Mouse (Mus musculus) CH12.LX (cell line): ENCODE measurements around the gene Anxa1. TPM values are rescaled to one million over a fixed set of nuclear protein-coding genes. Genes with fewer than 3 reads are reported as not detected.

Experiments used
- DNase-seq: peaks from one replicate; pipeline ENCODE4 v3.0.0-alpha.2; 2013; ENCODE audit errors: extremely low read depth
- H3K27ac ChIP-seq: 2 replicates; pipeline ENCODE4 v1.5.1; 2012; ENCODE audit warnings: low read depth, mild to moderate bottlenecking, control low read depth, moderate library complexity; ENCODE audit not compliant: insufficient read depth
- H3K27me3 ChIP-seq: replicated peaks from 2 replicates; pipeline ENCODE3; 2012; ENCODE audit warnings: inconsistent platforms
- H3K36me3 ChIP-seq, 2 experiments: replicated peaks in 1 of 2; 2 replicates each; pipeline versions ENCODE3 to v1.6.1; 2012; ENCODE audit warnings: inconsistent platforms in 1 of 2, low read length in 1 of 2, mild to moderate bottlenecking in 1 of 2, mixed read lengths in 1 of 2, moderate library complexity in 1 of 2; ENCODE audit not compliant: control insufficient read depth in 1 of 2, insufficient read depth in 1 of 2
- H3K4me1 ChIP-seq, 2 experiments: 2 replicates each; pipeline ENCODE4 v1.6.1; 2012; ENCODE audit warnings: inconsistent platforms in 1 of 2, moderate library complexity in 1 of 2; ENCODE audit not compliant: insufficient read depth in 2 of 2, control insufficient read depth in 1 of 2
- H3K4me2 ChIP-seq: 2 replicates; pipeline ENCODE4 v1.6.1; 2012; ENCODE audit warnings: low read depth, mild to moderate bottlenecking, control low read depth; ENCODE audit not compliant: poor library complexity, insufficient read depth, severe bottlenecking
- H3K4me3 ChIP-seq, 3 experiments: fragments of 150-350 bp in 1 of 3; sonication (generic) in 1 of 3; replicated peaks in 1 of 3; 2 replicates each; pipeline versions ENCODE3 to v1.5.1; 2011 to 2012; ENCODE audit warnings: low read depth in 2 of 3, low read length in 2 of 3, mild to moderate bottlenecking in 2 of 3, moderate library complexity in 2 of 3, control low read depth in 1 of 3, improper control_type of control experiment in 1 of 3, inconsistent platforms in 1 of 3, mixed read lengths in 1 of 3; ENCODE audit not compliant: poor library complexity in 1 of 3
- H3K79me2 ChIP-seq: replicated peaks from 2 replicates; pipeline ENCODE4 v1.6.1; 2012; ENCODE audit warnings: mild to moderate bottlenecking, moderate library complexity; ENCODE audit not compliant: control insufficient read depth, poor library complexity, insufficient read depth, severe bottlenecking; ENCODE audit errors: extremely low read depth
- H3K9ac ChIP-seq: 2 replicates; pipeline ENCODE4 v1.6.1; 2012; ENCODE audit warnings: low read depth, mild to moderate bottlenecking, control low read depth, moderate library complexity; ENCODE audit not compliant: insufficient read depth
- H3K9me3 ChIP-seq: replicated peaks from 2 replicates; pipeline ENCODE3; 2012; ENCODE audit warnings: low read length, inconsistent platforms, mixed read lengths
- BHLHE40 ChIP-seq: IDR thresholded peaks from 2 replicates; pipeline ENCODE4 v1.6.1; 2011; ENCODE audit warnings: mild to moderate bottlenecking, low read depth, low read length, improper control_type of control experiment
- CHD1 ChIP-seq: IDR thresholded peaks from 2 replicates; pipeline ENCODE4 v1.6.1; 2012; ENCODE audit warnings: low read depth, low read length, improper control_type of control experiment, inconsistent platforms
- CHD2 ChIP-seq: IDR thresholded peaks from 2 replicates; pipeline ENCODE4 v1.6.1; 2011; ENCODE audit warnings: low read length, improper control_type of control experiment
- CTCF ChIP-seq, 2 experiments: IDR thresholded peaks in 1 of 2; conservative IDR thresholded peaks in 1 of 2; 2 replicates each; pipeline ENCODE4 v1.5.1; 2011 to 2012; ENCODE audit warnings: low read depth in 2 of 2, low read length in 2 of 2, improper control_type of control experiment in 1 of 2, inconsistent platforms in 1 of 2, mild to moderate bottlenecking in 1 of 2, moderate library complexity in 1 of 2
- ELF1 ChIP-seq: IDR thresholded peaks from 2 replicates; pipeline ENCODE4 v1.6.1; 2014; ENCODE audit warnings: low read depth, mild to moderate bottlenecking, inconsistent platforms, low read length, improper control_type of control experiment
- ETS1 ChIP-seq: conservative IDR thresholded peaks from 2 replicates; pipeline ENCODE4 v1.6.1; 2012; ENCODE audit warnings: low read depth, mild to moderate bottlenecking, inconsistent platforms, low read length, improper control_type of control experiment, moderate library complexity
- GABPA ChIP-seq: IDR thresholded peaks from 2 replicates; pipeline ENCODE4 v1.6.1; 2012; ENCODE audit warnings: low read depth, low read length, improper control_type of control experiment, inconsistent platforms; ENCODE audit not compliant: insufficient replicate concordance
- HCFC1 ChIP-seq: IDR thresholded peaks from 2 replicates; pipeline ENCODE4 v1.6.1; 2012; ENCODE audit warnings: low read depth, mild to moderate bottlenecking, inconsistent platforms, low read length, improper control_type of control experiment
- IRF4 ChIP-seq: IDR thresholded peaks from 2 replicates; pipeline ENCODE4 v1.6.1; 2014; ENCODE audit warnings: low read depth, mild to moderate bottlenecking, inconsistent platforms, low read length, improper control_type of control experiment
- JUN ChIP-seq: IDR thresholded peaks from 2 replicates; pipeline ENCODE4 v1.6.1; 2011; ENCODE audit warnings: low read depth, mild to moderate bottlenecking, low read length, improper control_type of control experiment, moderate library complexity; ENCODE audit not compliant: insufficient read depth
- JUND ChIP-seq: conservative IDR thresholded peaks from 2 replicates; pipeline ENCODE4 v1.6.1; 2011; ENCODE audit warnings: low read depth, low read length, improper control_type of control experiment
- KAT2A ChIP-seq: IDR thresholded peaks from 2 replicates; pipeline ENCODE4 v1.6.1; 2012; ENCODE audit warnings: low read length, improper control_type of control experiment, inconsistent platforms; ENCODE audit not compliant: insufficient replicate concordance
- MAFK ChIP-seq: IDR thresholded peaks from 2 replicates; pipeline ENCODE4 v1.6.1; 2011; ENCODE audit warnings: low read length, improper control_type of control experiment; ENCODE audit not compliant: insufficient replicate concordance
- MEF2A ChIP-seq: IDR thresholded peaks from 2 replicates; pipeline ENCODE4 v1.6.1; 2014; ENCODE audit warnings: low read depth, mild to moderate bottlenecking, inconsistent platforms, low read length, improper control_type of control experiment, borderline replicate concordance
- MYC ChIP-seq: IDR thresholded peaks from 2 replicates; pipeline ENCODE4 v1.6.1; 2011; ENCODE audit warnings: low read depth, mild to moderate bottlenecking, improper control_type of control experiment, low read length
- NELFE ChIP-seq: IDR thresholded peaks from 2 replicates; pipeline ENCODE4 v1.6.1; 2011; ENCODE audit warnings: low read depth, low read length, improper control_type of control experiment
- NRF1 ChIP-seq: IDR thresholded peaks from 2 replicates; pipeline ENCODE4 v1.6.1; 2014; ENCODE audit warnings: low read depth, mild to moderate bottlenecking, inconsistent platforms, low read length, improper control_type of control experiment, moderate library complexity
- PAX5 ChIP-seq: IDR thresholded peaks from 2 replicates; pipeline ENCODE4 v1.6.1; 2012; ENCODE audit warnings: low read length, inconsistent platforms, mixed read lengths
- POLR2A ChIP-seq: IDR thresholded peaks from 2 replicates; pipeline ENCODE4 v1.6.1; 2011; ENCODE audit warnings: low read depth, mild to moderate bottlenecking, improper control_type of control experiment, low read length
- POLR2AphosphoS2 ChIP-seq: IDR thresholded peaks from 2 replicates; pipeline ENCODE4 v1.6.1; 2011; ENCODE audit warnings: low read depth, low read length, improper control_type of control experiment
- RAD21 ChIP-seq: IDR thresholded peaks from 2 replicates; pipeline ENCODE4 v1.6.1; 2011; ENCODE audit warnings: low read depth, mild to moderate bottlenecking, low read length, improper control_type of control experiment, moderate library complexity
- RCOR1 ChIP-seq: conservative IDR thresholded peaks from 2 replicates; pipeline ENCODE4 v1.6.1; 2012; ENCODE audit warnings: low read depth, mild to moderate bottlenecking, inconsistent platforms, low read length, improper control_type of control experiment
- SIN3A ChIP-seq: IDR thresholded peaks from 2 replicates; pipeline ENCODE4 v1.6.1; 2012; ENCODE audit warnings: low read length, improper control_type of control experiment, inconsistent platforms
- SMC3 ChIP-seq: IDR thresholded peaks from 2 replicates; pipeline ENCODE4 v1.6.1; 2011; ENCODE audit warnings: low read depth, low read length, improper control_type of control experiment
- TCF12 ChIP-seq: IDR thresholded peaks from 2 replicates; pipeline ENCODE4 v1.6.1; 2014; ENCODE audit warnings: low read depth, mild to moderate bottlenecking, inconsistent platforms, low read length, improper control_type of control experiment
- UBTF ChIP-seq: IDR thresholded peaks from 2 replicates; pipeline ENCODE4 v1.6.1; 2012; ENCODE audit warnings: low read depth, mild to moderate bottlenecking, inconsistent platforms, low read length, improper control_type of control experiment, moderate library complexity
- ZMIZ1 ChIP-seq: IDR thresholded peaks from 2 replicates; pipeline ENCODE4 v1.6.1; 2012; ENCODE audit warnings: low read depth, mild to moderate bottlenecking, inconsistent platforms, low read length, improper control_type of control experiment
- dilution Hi-C: fragments of 300-500 bp; cut with MboI; formaldehyde crosslinking; loops from 2 replicates; pipeline ENCODE4 v1.14.3; 2020; ENCODE audit warnings: low sequenced_read_pairs; ENCODE audit not compliant: extremely low pct_unique_long_range_greater_than_20kb, extremely low pct_ligation_motif_present
- in situ Hi-C: fragments of 300-500 bp; cut with MboI; formaldehyde crosslinking; loops from 3 replicates; pipeline ENCODE4 v1.14.3; 2019; ENCODE audit warnings: low sequenced_read_pairs, low pct_ligation_motif_present, low pct_unique_long_range_greater_than_20kb, mixed read lengths
- polyA plus RNA-seq: library from polyadenylated mRNA; unstranded; fragments of >175 nt; gene quantifications from 2 replicates; pipeline ENCODE4 v1.2.1, GENCODE M21; 2012; ENCODE audit warnings: low read depth; ENCODE audit not compliant: insufficient read length
- total RNA-seq, 2 experiments: library from RNA; depleted of rRNA; stranded (reverse); fragments of 300-350 nt in 1 of 2; fragments of >200 nt in 1 of 2; gene quantifications; 2 replicates each; pipeline ENCODE4 v1.2.3; 2012 to 2014

Gene Anxa1
- total and polyA plus RNA-seq, 3 experiments, result 3.9 to 24.9 (median 13.2) TPM

GRCm38 (mm10) chr19:20370175-20370574 is 20.6 kb downstream of the Anxa1 start:
- Histone ChIP-seq H3K4me2 (no peak overlapping the region), H3K4me1 (no peaks in the 10 kb centered on the region), H3K79me2 (no peaks in the 10 kb centered on the region), H3K27me3 (no peaks in the 10 kb centered on the region), H3K27ac (no peak overlapping the region), H3K36me3 (no peaks in the 10 kb centered on the region), H3K9me3 (no peaks in the 10 kb centered on the region), H3K9ac (no peak overlapping the region), H3K4me3 (no peak overlapping the region)
- in situ Hi-C loops (loop anchor here (25.0 kb wide), 1 partner anchor 367 kb away; the partner anchor contains the start of gene Aldh1a7), dilution Hi-C loops (no loop called here)
- DNase-seq, result no peak
- TF ChIP-seq KAT2A (no peak), HCFC1 (no peak), NRF1 (no peak), RCOR1 (no peak), BHLHE40 (no peak), JUN (no peak), UBTF (no peak), GABPA (no peak), ZMIZ1 (no peak), POLR2AphosphoS2 (no peak), PAX5 (no peak), MAFK (no peak), JUND (no peak), NELFE (no peak), SIN3A (no peak), CTCF (conservative IDR thresholded peaks at IDR 0.05 in 1 of 2, IDR thresholded peaks at IDR 0.05 in 1 of 2; ENCODE audit: low read depth in 2 of 2, low read length in 2 of 2) (no peak), IRF4 (no peak), MEF2A (no peak)
- TF ChIP-seq, all 38 proteins: peak for 0

- TF ChIP-seq RAD21, result no peak
- TF ChIP-seq RCOR1, result no peak
- no peak for TF ChIP-seq HCFC1
- no peak for TF ChIP-seq UBTF
- TF ChIP-seq PAX5, result no peak
- TF ChIP-seq POLR2AphosphoS2, result no peak
- no peak for TF ChIP-seq BHLHE40
- no peak for TF ChIP-seq SMC3
- no peak for TF ChIP-seq CHD1
- no peak for TF ChIP-seq TCF12
- no peak for TF ChIP-seq GABPA
- no peak for TF ChIP-seq POLR2A
- no peak for TF ChIP-seq ZMIZ1
- TF ChIP-seq NRF1, result no peak
- no peak for TF ChIP-seq ELF1
- TF ChIP-seq MAFK, result no peak
- TF ChIP-seq ETS1, result no peak
- no peak for TF ChIP-seq MYC
- no peak for TF ChIP-seq CHD2
- TF ChIP-seq KAT2A, result no peak
- Histone ChIP-seq H3K9ac (no peak overlapping the region), H3K4me2 (no peak overlapping the region), H3K9me3 (no peaks in the 10 kb centered on the region), H3K4me3 (no peak overlapping the region), H3K36me3 (no peaks in the 10 kb centered on the region), H3K79me2 (no peaks in the 10 kb centered on the region), H3K4me1 (peaks cover 0 to under 1% of the 10 kb centered on the region in 2 experiments; a peak in 2 of 4 replicates), H3K27ac (no peak overlapping the region), H3K27me3 (no peaks in the 10 kb centered on the region)
- in situ Hi-C loops, result loop anchor here (25.0 kb wide), 1 partner anchor 371 kb away; the partner anchor contains the start of gene Aldh1a7
- dilution Hi-C loops, result no loop called here
- no peak for DNase-seq
Measured at GRCm38 (mm10) chr19:20366571-20366970, 24.2 kb downstream of the Anxa1 start.
